Mouse (Mus musculus): Measurements from ENCODE around the gene Crispld2. TPM values are rescaled to one million over a fixed set of nuclear protein-coding genes. Genes with fewer than 3 reads are reported as not detected.

Crispld2 gene
- polyA plus RNA-seq, 1 experiment = 16.7 TPM

DNA sequence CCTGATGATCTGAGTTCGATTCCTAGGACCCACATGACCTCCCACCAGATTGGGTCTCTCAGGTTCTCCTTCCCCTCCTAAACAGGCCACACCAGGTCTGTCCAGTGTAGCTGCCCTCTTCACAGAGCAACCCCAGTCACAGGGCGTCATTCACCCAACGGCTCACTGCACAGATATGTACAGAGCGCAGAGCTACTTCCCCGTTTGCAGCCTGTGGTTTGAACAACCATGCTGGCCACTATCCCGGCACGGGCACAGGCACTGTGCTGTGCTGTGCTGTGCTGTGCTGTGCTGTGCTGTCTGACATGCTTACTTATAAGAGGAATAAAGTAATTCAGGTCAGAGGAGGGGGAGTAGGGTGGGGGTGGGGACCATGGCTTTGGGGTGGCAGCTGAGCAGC lies 24.2 kb downstream of the Crispld2 start:
- Histone ChIP-seq H3K4me1 (ENCODE audit: control insufficient read depth, insufficient read depth, low read length) (peaks cover 5% of the 10 kb centered on the region), H3K27ac (ENCODE audit: insufficient read depth, low read depth, low read length) (no peak overlapping the region), H3K36me3 (ENCODE audit: control insufficient read depth, insufficient read depth, low read length) (no peaks in the 10 kb centered on the region), H3K4me3 (ENCODE audit: insufficient read depth, low read depth, low read length) (no peak overlapping the region), H3K27me3 (replicated peaks; ENCODE audit: control insufficient read depth, insufficient read depth, low read length) (no peaks in the 10 kb centered on the region)
- WGBS = 74% methylated on average over 7 of the region's 7 CpGs
- TF ChIP-seq CTCF (conservative IDR thresholded peaks at IDR 0.05; ENCODE audit: insufficient read depth, insufficient read length, low read depth, low read length) = no peak
- TF ChIP-seq POLR2A (IDR thresholded peaks at IDR 0.05; ENCODE audit: low read depth, low read length) = no peak
- no peak for DNase-seq

DNA sequence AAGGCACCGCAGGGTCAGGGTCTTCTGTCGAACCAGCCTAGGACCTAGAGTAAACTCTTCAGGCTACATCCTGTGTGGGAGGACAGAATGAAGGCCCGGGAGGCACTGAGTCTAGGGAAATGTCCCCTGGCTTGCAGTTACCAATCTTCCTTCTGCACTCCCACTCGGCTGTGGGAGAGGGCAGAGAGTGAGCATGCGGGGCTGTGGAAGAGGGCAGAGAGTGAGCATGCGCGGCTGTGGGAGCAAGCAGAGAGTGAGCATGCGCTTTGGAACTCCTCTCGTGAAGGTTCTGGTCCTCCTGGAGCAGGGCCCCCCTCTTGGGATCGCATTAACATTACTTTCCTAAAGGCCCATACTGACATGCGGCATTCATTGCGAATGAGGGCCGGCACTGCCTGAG lies 25.1 kb downstream of the Crispld2 start:
- Histone ChIP-seq H3K4me3 (ENCODE audit: insufficient read depth, low read depth, low read length) (no peak overlapping the region), H3K4me1 (ENCODE audit: control insufficient read depth, insufficient read depth, low read length) (peaks cover 5% of the 10 kb centered on the region), H3K36me3 (ENCODE audit: control insufficient read depth, insufficient read depth, low read length) (no peaks in the 10 kb centered on the region), H3K27ac (ENCODE audit: insufficient read depth, low read depth, low read length) (no peak overlapping the region), H3K27me3 (replicated peaks; ENCODE audit: control insufficient read depth, insufficient read depth, low read length) (no peaks in the 10 kb centered on the region)
- WGBS = 79% methylated on average over 13 of the region's 13 CpGs
- no peak for TF ChIP-seq CTCF (conservative IDR thresholded peaks at IDR 0.05; ENCODE audit: insufficient read depth, insufficient read length, low read depth, low read length)
- TF ChIP-seq POLR2A (IDR thresholded peaks at IDR 0.05; ENCODE audit: low read depth, low read length) = no peak
- DNase-seq = no peak

DNA sequence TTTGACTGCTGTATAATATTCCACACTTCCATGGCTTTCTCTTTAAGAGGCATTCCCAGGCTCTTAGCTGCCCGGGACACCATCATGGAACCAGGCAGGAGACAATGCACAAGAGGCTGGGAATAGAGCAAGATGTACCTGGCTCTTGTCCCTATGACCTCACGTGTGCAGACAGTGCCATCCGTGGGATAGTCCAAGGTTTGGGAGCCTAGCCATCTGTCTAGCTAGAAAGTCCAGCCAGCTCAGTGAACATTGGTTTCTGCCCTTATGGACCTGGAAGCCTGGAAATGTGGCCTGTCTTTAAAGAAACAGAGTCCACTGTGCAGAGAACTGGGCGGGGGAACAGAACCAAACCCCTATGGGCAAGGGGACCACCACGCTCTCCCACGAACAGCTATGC lies 25.5 kb downstream of the Crispld2 start:
- TF ChIP-seq POLR2A (IDR thresholded peaks at IDR 0.05; ENCODE audit: low read depth, low read length) (no peak), CTCF (conservative IDR thresholded peaks at IDR 0.05; ENCODE audit: insufficient read depth, insufficient read length, low read depth, low read length) (no peak)
- Histone ChIP-seq H3K4me3 (ENCODE audit: insufficient read depth, low read depth, low read length) (no peak overlapping the region), H3K27me3 (replicated peaks; ENCODE audit: control insufficient read depth, insufficient read depth, low read length) (no peaks in the 10 kb centered on the region), H3K36me3 (ENCODE audit: control insufficient read depth, insufficient read depth, low read length) (no peaks in the 10 kb centered on the region), H3K27ac (ENCODE audit: insufficient read depth, low read depth, low read length) (no peak overlapping the region; the same call in 1 of the 2 replicates), H3K4me1 (ENCODE audit: control insufficient read depth, insufficient read depth, low read length) (peaks cover 5% of the 10 kb centered on the region)
- WGBS = 63% methylated on average over 6 of the region's 6 CpGs
- peak; percentile 92 for DNase-seq

GRCm38 (mm10) chr8:120018379-120018778 lies 26.1 kb downstream of the Crispld2 start:
- peaks cover 5% of the 10 kb centered on the region for H3K4me1 ChIP-seq (ENCODE audit: control insufficient read depth, insufficient read depth, low read length)
- no peaks in the 10 kb centered on the region for H3K27me3 ChIP-seq (replicated peaks; ENCODE audit: control insufficient read depth, insufficient read depth, low read length)
- TF ChIP-seq POLR2A (IDR thresholded peaks at IDR 0.05; ENCODE audit: low read depth, low read length) = no peak
- no peak for TF ChIP-seq CTCF (conservative IDR thresholded peaks at IDR 0.05; ENCODE audit: insufficient read depth, insufficient read length, low read depth, low read length)
- DNase-seq = peak; percentile 30
- H3K27ac ChIP-seq (ENCODE audit: insufficient read depth, low read depth, low read length) = no peak overlapping the region; the same call in 1 of the 2 replicates
- H3K36me3 ChIP-seq (ENCODE audit: control insufficient read depth, insufficient read depth, low read length) = no peaks in the 10 kb centered on the region
- no peak overlapping the region for H3K4me3 ChIP-seq (ENCODE audit: insufficient read depth, low read depth, low read length)
- WGBS = 71% methylated on average over 6 of the region's 6 CpGs

DNA sequence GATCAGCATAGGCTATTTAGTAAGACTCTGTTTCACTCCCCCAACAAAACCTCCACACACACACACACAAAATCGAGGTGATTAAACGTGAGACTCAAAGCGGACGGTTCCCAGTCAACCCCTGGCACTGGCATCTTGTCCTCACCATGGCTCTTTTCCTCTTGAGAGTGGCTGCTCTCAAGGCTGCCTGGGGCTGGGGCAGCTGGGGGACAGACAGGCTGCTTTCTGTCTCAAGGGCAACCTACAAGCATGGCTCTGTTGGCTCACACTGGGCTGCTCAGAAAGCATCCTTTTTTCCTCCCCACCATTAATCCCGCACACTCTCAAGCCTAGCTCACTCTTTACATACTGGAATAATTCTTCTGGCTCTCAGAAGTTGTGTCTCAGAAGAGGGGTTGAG lies 27.1 kb downstream of the Crispld2 start:
- H3K36me3 ChIP-seq (ENCODE audit: control insufficient read depth, insufficient read depth, low read length) = no peaks in the 10 kb centered on the region
- no peaks in the 10 kb centered on the region for H3K27me3 ChIP-seq (replicated peaks; ENCODE audit: control insufficient read depth, insufficient read depth, low read length)
- H3K27ac ChIP-seq (ENCODE audit: insufficient read depth, low read depth, low read length) = no peak overlapping the region
- no peak for DNase-seq
- no peak for TF ChIP-seq POLR2A (IDR thresholded peaks at IDR 0.05; ENCODE audit: low read depth, low read length)
- TF ChIP-seq CTCF (conservative IDR thresholded peaks at IDR 0.05; ENCODE audit: insufficient read depth, insufficient read length, low read depth, low read length) = no peak
- 89% methylated on average over 5 of the region's 5 CpGs for WGBS
- no peak overlapping the region for H3K4me3 ChIP-seq (ENCODE audit: insufficient read depth, low read depth, low read length)
- H3K4me1 ChIP-seq (ENCODE audit: control insufficient read depth, insufficient read depth, low read length) = peaks cover 5% of the 10 kb centered on the region

- Histone ChIP-seq H3K4me3 (ENCODE audit: insufficient read depth, low read depth, low read length) (no peak overlapping the region), H3K27ac (ENCODE audit: insufficient read depth, low read depth, low read length) (no peak overlapping the region), H3K4me1 (ENCODE audit: control insufficient read depth, insufficient read depth, low read length) (peaks cover 5% of the 10 kb centered on the region), H3K36me3 (ENCODE audit: control insufficient read depth, insufficient read depth, low read length) (no peaks in the 10 kb centered on the region), H3K27me3 (replicated peaks; ENCODE audit: control insufficient read depth, insufficient read depth, low read length) (no peaks in the 10 kb centered on the region)
- WGBS = 44% methylated on average over 7 of the region's 7 CpGs
- peak; percentile 43 for DNase-seq
- TF ChIP-seq POLR2A (IDR thresholded peaks at IDR 0.05; ENCODE audit: low read depth, low read length) (no peak), CTCF (conservative IDR thresholded peaks at IDR 0.05; ENCODE audit: insufficient read depth, insufficient read length, low read depth, low read length) (no peak)
Measured at GRCm38 (mm10) chr8:120020298-120020697, 28.1 kb downstream of the Crispld2 start.

DNA sequence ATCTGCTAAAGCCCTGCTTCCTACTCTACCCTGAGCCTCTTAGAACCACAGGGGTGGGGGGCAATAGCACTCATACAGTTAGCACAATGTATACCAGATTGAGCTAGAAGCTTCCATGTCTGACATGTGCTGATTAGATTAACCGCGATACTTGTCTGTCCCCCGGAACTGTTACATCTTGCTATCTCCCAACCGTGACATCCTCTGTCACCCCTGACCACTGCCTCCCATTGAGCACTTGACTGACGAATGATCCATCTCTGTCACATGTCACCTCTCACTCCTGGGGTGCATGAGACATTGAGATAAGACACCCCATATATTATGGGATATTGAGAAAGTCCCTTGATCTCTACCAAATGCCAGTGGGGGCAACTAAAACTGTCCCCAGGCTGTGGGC lies 34.0 kb downstream of the Crispld2 start:
- 80% methylated on average over 5 of the region's 5 CpGs for WGBS
- H3K4me1 ChIP-seq (ENCODE audit: control insufficient read depth, insufficient read depth, low read length) = no peaks in the 10 kb centered on the region
- no peaks in the 10 kb centered on the region for H3K27me3 ChIP-seq (replicated peaks; ENCODE audit: control insufficient read depth, insufficient read depth, low read length)
- no peak overlapping the region for H3K27ac ChIP-seq (ENCODE audit: insufficient read depth, low read depth, low read length)
- TF ChIP-seq CTCF (conservative IDR thresholded peaks at IDR 0.05; ENCODE audit: insufficient read depth, insufficient read length, low read depth, low read length) (no peak), POLR2A (IDR thresholded peaks at IDR 0.05; ENCODE audit: low read depth, low read length) (no peak)
- H3K4me3 ChIP-seq (ENCODE audit: insufficient read depth, low read depth, low read length) = no peak overlapping the region
- H3K36me3 ChIP-seq (ENCODE audit: control insufficient read depth, insufficient read depth, low read length) = no peaks in the 10 kb centered on the region
- DNase-seq = no peak

DNA sequence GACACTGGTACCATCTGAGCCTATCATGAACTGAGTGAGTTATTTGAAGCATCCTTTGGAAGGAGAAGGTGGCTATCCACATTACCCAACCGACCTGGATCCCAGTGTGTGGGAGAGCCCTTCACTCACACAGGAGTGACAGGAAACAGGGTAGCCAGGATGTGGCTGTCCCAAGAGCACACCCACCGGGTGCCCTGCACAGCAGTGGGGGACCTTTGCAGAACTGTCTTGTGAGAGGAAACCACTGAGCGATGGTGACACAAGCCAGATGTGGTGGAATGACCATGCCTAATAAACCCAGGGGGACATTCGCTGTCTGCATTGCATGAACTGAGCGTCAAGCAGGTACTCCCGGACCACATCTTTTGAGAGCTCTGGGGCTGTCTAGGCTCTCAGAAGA lies 34.8 kb downstream of the Crispld2 start:
- H3K4me1 ChIP-seq (ENCODE audit: control insufficient read depth, insufficient read depth, low read length) = no peaks in the 10 kb centered on the region
- H3K4me3 ChIP-seq (ENCODE audit: insufficient read depth, low read depth, low read length) = no peak overlapping the region
- H3K27ac ChIP-seq (ENCODE audit: insufficient read depth, low read depth, low read length) = no peak overlapping the region
- H3K27me3 ChIP-seq (replicated peaks; ENCODE audit: control insufficient read depth, insufficient read depth, low read length) = no peaks in the 10 kb centered on the region
- TF ChIP-seq CTCF (conservative IDR thresholded peaks at IDR 0.05; ENCODE audit: insufficient read depth, insufficient read length, low read depth, low read length) = no peak
- no peak for TF ChIP-seq POLR2A (IDR thresholded peaks at IDR 0.05; ENCODE audit: low read depth, low read length)
- no peaks in the 10 kb centered on the region for H3K36me3 ChIP-seq (ENCODE audit: control insufficient read depth, insufficient read depth, low read length)
- DNase-seq = no peak
- WGBS = 82% methylated on average over 6 of the region's 6 CpGs

Measured in kidney, adult 2 months (tissue).